Mouse (Mus musculus) urinary bladder, adult 18-20 months (tissue): Measurements from ENCODE around the gene Fhl3.
A peak's percentile ranks its signal among the peaks of the same experiment; 100 is the strongest.

Source experiments
- DNase-seq, 2 experiments: peaks; one replicate each; pipeline ENCODE4 v3.0.0; 2022; ENCODE audit warnings: low spot score in 2 of 2, mixed read lengths in 2 of 2

Gene Fhl3

DNA sequence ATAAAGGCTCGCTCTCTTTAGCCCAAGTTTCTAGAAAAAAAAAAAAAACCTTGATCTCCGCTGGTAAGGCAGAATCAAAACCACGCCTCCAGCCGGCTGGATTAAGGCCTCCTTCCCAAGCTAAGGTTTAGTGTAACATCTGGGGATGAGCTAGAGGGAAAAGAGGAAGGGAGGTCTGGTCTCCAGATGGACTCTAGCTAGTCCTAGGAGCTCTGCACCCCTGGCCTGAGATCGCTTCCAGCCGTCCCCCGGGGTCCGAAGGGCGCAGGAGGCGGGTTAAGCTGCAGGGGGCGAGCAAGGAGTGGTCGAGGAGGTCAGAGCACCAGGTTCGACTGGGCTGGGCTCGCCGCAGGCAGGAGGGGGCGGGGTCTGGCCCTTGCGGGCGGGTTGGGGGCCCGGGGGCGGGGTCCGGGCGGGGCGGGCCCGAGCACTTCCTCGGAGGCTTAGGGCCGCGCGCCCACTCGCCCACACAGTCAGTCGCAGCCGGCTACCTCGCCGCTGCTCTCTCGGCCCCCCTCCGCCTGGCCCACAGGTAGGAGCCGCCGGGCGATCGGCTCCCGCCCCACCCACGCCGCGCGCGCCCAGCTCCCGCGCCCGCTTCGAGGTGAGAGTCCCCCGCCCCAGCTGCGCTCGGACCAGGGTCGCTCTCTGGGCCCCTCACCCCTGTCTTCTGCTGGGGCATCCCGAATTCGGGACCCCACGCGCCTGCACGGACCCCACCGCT is at the start of gene Fhl3:
Gene Fhl3 (plus strand): TSS at position 454 of the 724 bp plus-strand sequence.
- no peak for DNase-seq

DNA sequence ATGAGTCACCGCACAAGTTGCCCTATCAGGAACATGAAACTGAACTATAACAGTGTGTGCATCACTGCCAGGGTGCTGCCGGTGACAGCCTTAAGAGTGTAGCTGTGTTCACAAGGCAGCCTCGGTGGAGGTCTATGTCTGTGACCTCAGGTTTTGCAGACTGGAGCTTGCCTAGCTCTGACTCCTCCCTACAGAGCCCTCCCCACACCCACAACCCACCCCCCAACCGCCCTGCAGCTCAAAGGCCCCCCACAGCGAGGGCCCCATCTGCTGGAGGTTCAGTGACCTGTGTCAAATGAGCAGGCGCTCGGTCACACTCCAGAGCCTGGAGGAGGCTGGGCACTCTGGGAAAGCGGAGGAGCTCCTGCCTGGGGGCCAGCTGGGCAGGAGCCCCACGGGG is 47.6 kb upstream of the Fhl3 start:
- DNase-seq: no peak

DNA sequence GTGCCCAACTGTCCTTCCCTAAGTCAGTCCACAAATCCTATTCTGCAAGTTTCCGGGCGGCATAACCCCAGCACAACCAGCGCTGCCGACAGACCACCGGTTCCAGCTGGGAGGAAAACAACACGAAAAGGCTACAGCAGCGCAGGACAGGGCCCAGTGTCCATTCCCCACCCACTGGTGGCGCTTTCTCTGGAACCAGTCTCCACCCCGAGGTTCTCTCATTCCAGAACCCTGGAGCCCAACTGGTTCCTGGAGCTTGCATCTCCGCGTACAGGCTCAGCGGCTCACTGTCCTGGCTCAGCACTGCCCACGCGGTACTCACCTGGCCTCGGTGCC is 44.0 kb upstream of the Fhl3 start, which contains the start of gene Pou3f1:
Gene Pou3f1 (plus strand): TSS at position 290 of the 336 bp plus-strand sequence.
- DNase-seq: no peak

DNA sequence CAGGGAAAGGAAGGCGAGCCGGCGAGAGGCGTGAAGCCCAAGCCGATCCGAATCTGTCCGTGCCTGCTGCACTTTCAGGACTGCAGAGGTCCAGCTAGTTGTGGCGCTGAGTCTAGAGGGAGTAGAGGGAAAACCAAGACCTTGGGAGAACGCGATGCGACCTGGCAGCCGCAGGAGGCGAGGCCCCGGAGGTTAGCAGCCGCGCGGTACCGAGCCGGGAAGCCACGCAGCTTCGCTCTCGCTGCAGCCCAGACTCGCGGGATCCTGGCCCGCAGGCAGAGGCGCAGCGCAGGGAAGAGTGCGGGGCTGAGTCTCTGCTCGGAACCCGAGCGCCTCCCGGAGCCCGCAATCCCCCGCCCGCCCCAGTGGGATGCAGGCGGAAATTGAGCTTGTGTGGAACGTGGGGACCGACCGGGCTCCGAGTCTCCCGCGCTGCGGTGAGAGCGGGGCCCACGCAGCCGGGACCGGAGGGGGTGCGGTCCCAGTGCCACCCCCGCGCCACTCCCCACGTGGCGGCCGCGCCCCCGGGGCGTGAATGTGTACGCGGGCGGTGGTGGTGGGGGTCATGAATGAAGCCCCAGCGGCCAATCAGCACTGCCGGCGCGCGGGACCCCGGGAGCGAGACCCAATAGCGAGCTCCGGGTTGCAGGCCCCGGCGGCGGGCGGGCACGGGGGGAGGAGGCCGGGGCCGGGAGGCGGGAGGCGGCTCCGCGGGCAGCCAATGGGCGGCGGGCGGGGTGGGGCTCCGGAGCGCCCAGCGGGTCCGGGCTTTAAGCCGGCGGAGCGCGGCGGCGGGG is 43.4 kb upstream of the Fhl3 start:
- peak; percentile 57 to 58 for DNase-seq

DNA sequence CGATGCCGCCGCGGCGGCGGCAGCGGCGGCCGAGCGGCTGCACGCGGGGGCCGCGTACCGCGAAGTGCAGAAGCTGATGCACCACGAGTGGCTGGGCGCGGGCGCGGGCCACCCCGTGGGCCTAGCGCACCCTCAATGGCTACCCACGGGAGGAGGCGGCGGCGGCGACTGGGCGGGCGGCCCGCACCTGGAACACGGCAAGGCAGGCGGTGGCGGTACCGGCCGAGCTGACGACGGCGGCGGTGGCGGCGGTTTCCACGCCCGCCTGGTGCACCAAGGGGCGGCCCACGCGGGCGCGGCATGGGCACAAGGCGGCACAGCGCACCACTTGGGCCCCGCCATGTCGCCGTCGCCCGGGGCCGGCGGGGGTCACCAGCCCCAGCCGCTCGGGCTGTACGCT is 42.7 kb upstream of the Fhl3 start:
- peak in 1 of 2 experiments; percentile 24 for DNase-seq

DNA sequence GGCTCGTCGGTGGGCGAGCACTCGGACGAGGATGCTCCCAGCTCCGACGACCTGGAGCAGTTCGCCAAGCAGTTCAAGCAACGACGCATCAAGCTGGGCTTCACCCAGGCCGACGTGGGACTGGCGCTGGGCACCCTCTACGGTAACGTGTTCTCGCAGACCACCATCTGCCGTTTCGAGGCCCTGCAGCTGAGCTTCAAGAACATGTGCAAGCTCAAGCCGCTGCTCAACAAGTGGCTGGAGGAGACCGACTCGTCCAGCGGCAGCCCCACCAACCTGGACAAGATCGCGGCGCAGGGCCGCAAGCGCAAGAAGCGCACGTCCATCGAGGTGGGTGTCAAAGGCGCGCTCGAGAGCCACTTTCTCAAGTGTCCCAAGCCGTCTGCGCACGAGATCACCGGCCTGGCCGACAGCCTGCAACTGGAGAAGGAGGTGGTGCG is 42.1 kb upstream of the Fhl3 start:
- peak in 1 of 2 experiments; percentile 39 for DNase-seq

DNA sequence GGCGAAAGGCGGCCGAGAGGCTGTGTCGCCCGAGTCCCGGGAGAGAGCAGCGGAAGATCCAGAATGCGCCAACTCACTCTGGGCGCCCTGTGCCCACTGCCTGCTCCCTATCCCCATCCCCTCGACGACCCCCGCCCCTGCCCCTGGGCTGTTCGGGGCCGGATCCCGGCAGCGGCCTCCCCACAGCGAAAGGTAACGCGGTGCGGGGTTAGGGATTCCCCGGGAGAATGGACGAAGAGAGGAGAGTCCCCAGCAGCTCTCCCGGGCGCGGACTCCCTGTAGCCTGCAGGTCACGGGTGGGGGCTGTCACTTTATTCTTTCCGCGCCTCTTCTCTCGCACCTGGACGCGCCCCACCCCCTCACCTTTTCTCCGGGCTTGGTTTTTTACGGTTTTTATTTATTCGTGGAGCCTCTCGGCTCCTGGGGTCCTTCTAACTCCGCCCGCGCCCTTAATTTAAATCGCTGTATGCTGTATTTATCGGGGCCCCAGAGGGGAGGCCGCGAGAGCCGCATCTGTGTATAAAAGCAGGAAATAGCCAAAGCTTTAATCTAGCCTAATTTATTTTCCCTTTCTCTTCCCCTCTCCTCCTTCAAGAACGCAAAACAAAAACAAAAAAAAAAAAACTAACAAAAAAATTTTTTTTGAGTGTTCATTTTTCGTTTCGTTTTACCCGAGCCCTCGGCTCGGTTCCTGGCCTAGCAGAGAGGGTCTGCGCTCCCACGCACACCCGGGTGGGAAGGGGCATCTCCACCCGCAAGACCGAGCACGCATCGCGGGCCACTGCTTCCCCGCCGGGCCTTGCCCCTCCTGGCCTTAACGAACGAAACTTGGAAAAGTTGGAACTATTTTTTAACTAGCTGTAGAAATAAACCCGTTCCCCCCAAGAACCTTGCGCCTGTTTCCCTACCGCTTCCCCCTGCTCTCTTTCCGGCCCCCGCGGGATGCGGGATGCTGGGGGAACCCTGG is 41.0 kb upstream of the Fhl3 start:
- peak in 1 of 2 experiments; percentile 33 for DNase-seq

DNA sequence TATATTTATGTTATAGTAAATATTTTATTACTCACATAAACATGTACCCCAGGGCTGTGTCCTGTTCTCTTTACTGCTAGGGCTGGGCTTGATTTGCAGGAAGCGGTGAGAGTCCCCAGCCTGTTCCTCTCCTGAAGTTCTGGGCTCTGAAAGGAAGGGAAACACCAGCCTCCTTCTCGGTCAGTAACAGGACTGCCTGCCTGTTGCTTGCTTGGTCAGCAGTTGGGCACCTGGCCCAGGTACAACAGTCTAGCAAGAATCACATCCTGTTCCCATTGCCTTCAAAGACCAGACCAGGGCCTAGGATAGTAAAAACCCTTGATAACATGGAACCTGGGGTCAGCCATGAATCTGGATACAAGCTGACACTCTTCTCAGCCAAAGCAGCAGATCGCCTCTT is 39.9 kb upstream of the Fhl3 start:
- DNase-seq: no peak

DNA sequence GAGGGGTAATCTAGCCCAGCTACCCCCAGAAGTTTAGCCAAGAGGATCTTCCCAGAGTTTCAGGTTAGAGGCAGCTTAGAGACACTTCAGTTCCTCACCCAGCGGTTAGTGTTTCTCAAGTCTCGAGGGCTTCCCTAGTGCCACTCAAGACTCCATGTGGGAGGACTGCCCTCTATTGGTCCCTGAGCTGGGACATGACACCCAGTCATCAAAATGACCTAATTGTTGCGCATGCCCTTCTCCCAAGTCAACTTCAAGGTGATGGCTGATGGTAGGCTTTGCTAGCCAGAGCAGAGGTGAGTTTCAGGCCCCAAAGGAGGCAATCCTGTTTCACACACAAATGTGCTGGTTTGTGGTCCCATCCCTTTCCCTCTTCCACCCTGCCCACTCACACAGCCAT is 37.5 kb upstream of the Fhl3 start:
- DNase-seq: no peak

DNA sequence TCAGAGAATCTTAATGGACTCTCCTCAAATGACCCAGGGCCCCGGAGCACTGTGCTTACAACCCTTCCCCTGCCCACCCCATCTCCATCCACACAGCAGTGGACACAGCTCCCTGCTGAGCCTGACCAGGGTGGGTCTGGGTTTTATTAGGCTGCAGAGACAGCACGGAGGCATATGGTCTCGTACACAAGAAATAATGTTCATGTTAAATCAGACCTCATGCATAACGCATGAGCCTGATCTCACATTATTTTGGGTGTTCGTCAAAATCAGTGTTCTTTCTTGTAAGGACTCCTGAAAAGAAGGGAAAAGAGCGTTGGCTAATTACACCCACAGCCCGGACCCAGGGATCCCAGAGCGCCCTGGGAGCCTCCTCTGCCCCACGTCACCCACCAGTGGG is 36.3 kb upstream of the Fhl3 start:
- no peak for DNase-seq

DNA sequence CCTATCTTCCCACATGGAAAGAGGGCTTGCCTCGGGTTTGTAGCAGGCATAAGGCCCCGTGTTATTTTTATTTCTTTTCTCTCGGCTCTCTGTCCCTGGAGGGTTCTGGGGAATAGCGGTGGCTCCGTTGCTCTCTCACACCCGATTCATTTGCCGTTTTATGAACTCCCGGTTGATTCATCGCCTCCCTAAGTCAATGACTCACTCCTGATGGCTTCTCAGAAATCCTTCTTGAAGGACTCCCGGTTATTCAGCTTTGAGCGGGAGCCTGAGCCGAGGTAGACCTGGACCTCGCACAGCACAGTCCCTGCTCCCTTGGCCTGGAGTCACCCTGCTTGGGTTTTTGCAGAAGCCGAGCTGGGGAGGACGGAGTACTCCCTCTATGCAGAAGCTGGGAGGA is 35.9 kb upstream of the Fhl3 start:
- DNase-seq: no peak

DNA sequence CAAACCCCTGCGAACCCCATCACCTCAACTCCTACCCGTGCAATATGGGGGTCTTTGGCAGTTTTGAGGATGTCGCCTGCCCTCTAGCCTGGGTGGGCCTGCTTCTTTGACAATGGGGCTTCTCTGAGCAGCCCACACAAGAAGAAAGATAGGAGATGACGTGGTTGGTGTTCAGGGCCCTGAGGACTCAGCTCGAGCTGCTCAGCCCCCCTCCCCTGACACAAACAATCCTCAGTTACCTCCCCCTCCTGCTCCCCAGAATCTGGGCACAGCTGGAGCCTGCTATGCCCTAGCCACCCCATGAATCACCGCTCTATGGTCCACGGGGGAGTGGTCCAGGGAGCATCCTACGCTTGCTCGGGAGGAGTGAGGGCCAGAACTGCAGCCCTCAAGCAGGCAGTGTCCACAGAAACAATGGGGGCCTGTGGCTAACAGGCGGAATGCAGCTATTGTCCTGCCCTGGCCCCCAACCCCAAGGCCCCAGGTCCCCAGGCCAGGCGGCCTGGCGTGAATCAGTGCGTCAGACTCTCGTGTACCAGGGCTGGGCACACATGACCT is 32.9 kb upstream of the Fhl3 start:
- no peak for DNase-seq

DNA sequence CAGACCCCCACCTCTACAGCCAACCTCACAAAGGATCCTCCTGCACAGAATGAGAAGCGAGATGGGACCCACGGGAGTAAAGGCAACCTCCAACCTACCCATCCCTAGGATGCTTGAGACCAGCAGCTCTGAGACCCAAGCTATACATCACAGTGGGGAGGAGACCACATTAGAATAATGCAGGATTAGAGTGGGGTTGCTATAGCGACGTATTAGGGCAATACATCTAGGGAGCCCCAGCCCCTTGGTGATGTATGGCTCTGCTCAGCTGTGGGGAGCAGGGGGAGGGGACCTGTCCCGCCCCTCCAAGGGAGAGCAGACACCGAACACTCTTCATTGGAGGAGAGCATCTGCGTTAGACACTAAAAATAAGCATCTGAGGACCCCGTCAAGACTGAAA is 32.4 kb upstream of the Fhl3 start:
- no peak for DNase-seq

DNA sequence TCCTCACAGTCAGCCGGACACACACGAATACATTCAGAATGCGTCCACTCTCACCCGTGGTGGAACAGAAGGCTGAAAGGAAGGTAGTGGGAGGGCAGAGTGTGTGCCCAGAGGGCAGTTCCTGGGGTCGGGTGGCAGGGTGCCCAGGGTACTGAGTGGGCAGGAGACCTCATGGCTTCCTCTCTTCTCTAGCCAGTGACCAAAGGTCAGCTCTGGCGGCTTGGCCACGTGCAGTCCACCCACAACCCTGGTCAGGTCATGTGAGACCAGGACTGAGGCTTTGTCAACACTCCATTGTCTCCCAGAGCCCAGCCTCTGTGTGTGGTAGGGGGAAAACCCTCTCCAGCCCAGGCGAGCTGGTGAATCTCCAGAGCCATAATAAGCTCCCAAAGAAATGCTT is 30.3 kb upstream of the Fhl3 start:
- no peak for DNase-seq

DNA sequence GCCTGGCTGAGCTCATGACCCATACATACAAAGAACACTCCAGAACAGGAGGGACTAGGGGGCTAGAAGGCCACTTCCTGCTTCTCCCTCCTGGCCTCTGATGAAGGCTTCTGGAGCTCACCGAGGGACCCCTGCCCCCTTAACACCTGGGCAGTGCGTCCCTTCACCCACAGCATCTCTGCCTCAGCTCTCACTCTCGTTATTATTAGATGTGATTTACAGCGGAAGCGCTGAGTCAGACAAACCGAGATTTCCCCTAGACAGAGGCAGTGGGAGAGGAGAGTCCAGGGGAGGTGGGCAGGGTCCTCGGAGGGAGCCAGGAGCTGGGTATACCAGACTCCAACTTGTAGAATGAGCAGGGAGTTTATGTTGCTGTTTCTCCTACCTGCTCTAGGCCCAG is 28.9 kb upstream of the Fhl3 start:
- no peak for DNase-seq

DNA sequence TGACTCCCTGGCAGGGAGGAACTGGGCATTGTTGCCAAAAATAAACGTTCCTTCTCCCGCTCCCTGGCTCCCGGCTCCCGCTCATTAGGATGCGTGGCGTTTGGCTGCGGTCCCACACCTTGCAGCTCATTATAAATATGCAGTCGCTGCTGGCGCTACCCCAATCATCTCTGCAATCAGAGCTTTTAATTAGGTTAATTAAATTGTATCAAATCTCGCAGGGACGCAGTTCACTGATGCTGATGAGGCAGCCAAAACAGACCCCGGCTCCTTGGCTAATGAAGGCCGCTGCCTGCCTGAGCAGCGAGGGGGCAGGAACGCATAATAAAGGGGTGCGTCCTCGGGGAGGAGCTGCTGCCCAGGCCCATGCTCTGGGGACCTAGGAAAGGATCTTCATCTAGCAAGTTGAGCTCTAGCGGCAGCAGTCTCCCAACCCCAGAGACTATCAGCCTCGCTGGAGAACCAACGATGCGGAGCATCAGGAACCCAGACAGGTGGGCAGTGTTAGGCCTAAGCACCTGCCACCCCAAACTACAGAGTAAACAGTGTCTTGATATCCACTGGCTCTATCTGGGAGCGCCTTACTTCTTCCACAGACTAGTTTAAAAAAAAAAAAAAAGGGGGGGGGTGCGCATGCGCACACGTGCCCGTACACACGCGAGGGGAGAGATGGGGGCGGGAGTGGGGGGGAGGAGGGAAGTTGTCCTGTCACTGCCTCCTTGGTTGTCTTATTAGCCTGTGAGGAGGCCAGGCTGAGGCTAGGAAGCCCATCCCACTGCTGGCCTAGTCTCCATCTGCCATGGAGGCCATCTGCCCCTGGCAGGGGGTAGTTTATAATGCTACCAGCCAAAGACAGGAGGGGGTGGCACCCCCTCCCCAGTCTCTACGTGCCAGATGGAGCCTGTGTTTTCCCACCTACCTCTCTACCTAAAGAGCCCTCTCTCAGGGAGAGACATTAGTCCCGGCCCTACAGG is 27.9 kb upstream of the Fhl3 start:
- DNase-seq: no peak

DNA sequence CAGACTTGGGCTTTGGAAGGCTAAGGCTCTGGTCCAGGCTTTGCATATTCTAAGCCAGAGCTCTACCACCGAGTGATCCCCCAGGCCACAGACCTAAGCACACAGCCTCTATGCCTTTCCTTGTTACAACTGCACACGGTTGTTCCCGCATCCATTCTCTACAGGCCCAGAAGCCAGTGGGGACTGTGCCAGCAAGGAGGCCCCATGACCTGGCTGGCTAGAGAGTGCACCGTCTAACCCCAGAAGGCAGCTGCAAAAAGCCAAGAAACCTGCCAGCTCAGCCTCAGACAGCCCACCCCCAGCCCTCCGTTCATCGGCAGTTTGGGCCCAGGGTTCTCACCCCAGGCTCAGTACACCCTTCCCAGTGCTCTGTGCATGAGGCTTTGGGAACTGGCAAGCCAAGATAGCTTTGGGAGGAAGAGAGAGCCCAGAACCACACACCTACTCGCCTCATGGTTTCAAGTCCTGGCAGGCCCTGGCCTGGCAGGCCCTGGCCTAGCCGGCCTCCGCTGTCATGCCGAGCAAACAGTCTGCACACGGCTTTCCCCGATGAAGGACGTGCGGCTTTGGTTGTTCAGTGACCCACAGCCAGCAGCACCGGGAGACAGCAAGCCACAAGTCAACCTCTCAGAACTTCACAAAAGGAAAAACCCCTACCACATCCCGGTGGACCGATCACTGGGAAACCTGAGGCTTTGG is 26.0 kb upstream of the Fhl3 start:
- peak; percentile 28 to 52 for DNase-seq

DNA sequence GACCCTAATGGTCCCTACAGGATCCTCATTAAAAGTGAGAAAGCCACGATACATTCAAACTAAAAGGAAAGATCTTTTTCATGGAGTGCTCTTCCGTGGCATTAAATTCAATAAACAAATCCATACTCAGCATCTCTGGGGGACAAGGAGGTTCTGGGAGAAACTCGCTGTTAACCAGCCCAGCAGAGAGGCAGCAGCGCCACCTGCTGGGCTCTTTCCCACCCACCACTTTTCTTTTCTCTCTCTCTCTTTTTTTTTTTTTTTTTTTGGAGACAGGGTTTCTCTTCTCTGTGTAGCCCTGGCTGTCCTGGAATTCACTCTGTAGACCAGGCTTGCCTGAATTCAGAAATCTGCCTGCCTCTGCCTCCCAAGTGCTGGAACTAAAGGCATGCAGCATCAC is 25.5 kb upstream of the Fhl3 start:
- DNase-seq: no peak

DNA sequence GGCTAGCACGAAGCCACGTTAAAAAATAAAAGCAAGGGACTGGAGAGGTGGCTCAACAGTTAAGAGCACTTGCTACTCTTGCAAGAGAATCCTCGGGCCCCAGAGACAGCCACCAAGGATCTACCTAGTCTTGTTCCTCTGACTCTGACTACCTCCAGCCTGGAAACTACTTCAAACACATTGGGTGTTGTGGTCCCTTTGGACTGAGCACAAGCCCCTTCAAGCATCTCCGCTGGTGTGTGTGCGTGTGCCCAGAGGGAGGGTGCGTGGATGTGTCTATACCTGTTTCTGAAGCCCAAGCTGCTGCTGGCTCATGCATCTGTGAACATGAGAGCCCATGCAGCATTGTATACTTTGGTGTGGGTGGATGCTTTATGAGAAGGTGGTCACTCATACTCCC is 24.5 kb upstream of the Fhl3 start:
- no peak for DNase-seq

DNA sequence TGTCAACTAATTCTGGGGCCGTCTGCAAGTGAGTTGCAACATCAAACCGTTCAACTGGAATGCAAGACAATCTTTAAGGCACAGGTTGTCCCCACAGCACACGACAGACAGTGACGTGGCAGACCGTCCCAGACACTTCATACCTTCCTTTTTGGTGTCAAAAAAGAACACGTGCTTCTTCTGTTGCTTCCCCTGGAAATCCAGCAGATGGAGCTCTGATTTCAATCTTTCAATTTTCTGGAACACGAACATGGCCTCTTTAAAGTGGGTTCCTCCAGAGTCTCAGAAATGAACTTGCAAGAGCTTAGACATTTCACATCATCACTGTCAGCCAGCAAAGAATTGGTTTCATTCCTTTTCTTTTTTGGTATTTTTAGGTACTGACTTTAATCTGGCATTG is 18.2 kb upstream of the Fhl3 start:
- DNase-seq: no peak
